In the genomic region with DNA sequence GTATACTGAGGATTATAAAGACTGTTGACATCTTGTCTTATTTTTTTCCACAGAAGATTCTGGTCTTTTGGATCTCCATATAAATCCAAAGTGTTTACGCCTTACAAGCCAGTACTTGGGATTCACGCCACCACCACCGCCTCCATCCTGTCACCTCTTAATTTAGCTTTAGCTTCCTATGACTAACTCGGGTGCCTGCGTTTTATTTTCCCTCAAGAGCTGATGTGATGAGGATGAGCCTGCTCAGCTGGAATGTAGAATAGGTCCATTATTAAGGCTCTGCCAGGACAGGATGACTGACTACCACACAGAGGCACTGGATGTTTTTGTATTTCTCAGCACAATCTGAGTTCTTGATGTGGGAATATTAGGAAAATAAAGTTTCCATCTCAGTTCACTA, we compare ENCODE assay signal across 15 mouse cellular contexts. TPM values are rescaled to one million over a fixed set of nuclear protein-coding genes. Genes with fewer than 3 reads are reported as not detected.
DNase-seq lines count a peak whose midpoint lies in the region; TF ChIP-seq lines count a peak whose summit lies in the region.
"Not testable (repeated sequence)": the region's sequence is repeated elsewhere in the genome, so short reads cannot be mapped to it uniquely, and the experiment has no call there.
"Had no signal": no experiment of that assay in that cellular context is flagged by ENCODE, and none has a peak within 500 bp of the region (broad histone marks: within the 10 kb centered on the region; RNA-seq: fewer than 3 reads in every experiment).

No protein-coding gene starts in this region.

- TF ChIP-seq CTCF in embryonic fibroblast, embryonic 13.5 days (IDR thresholded peaks at IDR 0.05; ENCODE audit: borderline replicate concordance, insufficient read depth, low read length): not testable (repeated sequence)

- H3K4me1 ChIP-seq in embryonic fibroblast, embryonic 13.5 days (ENCODE audit: control insufficient read depth, insufficient read depth, low read length): not testable (repeated sequence)

- DNase-seq in Muller cell, postnatal 12 days (ENCODE audit: inconsistent ontology term): peak; percentile 29
- DNase-seq in frontal cortex, postnatal 14 days (ENCODE audit: low spot score in 2 of 2): peak; percentile 33 to 47
- DNase-seq in left cerebral cortex, adult 11 months (ENCODE audit: low spot score): peak; percentile 70
- peak; percentile 64 to 87 for DNase-seq in left cerebral cortex, adult 9 months (ENCODE audit: low spot score in 2 of 2)
- peak; percentile 68 to 73 for DNase-seq in left cerebral cortex, postnatal 36 days (ENCODE audit: low spot score in 2 of 2)
- DNase-seq in right cerebral cortex, adult 2 months (ENCODE audit: low spot score in 2 of 2): peak; percentile 74 to 79
- peak; percentile 78 to 85 for DNase-seq in right cerebral cortex, postnatal 36 days (ENCODE audit: low spot score in 2 of 2)

- H3K27ac ChIP-seq in embryonic fibroblast, embryonic 13.5 days (ENCODE audit: insufficient read depth, low read length): peak overlapping the region; percentile 40; the same call in 1 of the 2 replicates

- H3K4me3 ChIP-seq in embryonic fibroblast, embryonic 13.5 days (ENCODE audit: insufficient read depth, low read length): not testable (repeated sequence)

- not testable (repeated sequence) for TF ChIP-seq POLR2A in embryonic fibroblast, embryonic 13.5 days (IDR thresholded peaks at IDR 0.05; ENCODE audit: low read depth, low read length)

- intact Hi-C loops in left cerebral cortex, postnatal 36 days (cut with DNase I): loop anchor here (5.0 kb wide), 1 partner anchor 38 kb away; the partner anchor contains the start of gene Cckbr

RNA-seq across cellular contexts. Expression of gene Cavin3, which starts 16.6 kb away (rescaled TPM):
- polyA plus RNA-seq in embryonic fibroblast, embryonic 13.5 days (2011; ENCODE audit: insufficient read length, low read depth, missing spikeins): 89.7 and 95.1 TPM in 2 replicates
- 10 to 100 TPM; 17.6 to 21.0 TPM for total RNA-seq in left cerebral cortex, postnatal 36 days (2021)
- total RNA-seq: CH12.LX had no signal

RNA-seq across cellular contexts. Expression of gene Cckbr, which starts 40.0 kb away (rescaled TPM):
- not detected in 2 replicates for polyA plus RNA-seq in embryonic fibroblast, embryonic 13.5 days (2011; ENCODE audit: insufficient read length, low read depth, missing spikeins)
- total RNA-seq in left cerebral cortex, postnatal 36 days (2021): 10 to 100 TPM; 63.2 to 64.3 TPM
- total RNA-seq: CH12.LX; gastrocnemius, adult 18-20 months; gastrocnemius, postnatal 14 days; heart, adult 8-10 months; heart, postnatal 25 days had no signal
- polyA plus RNA-seq: heart, embryonic 12.5 days; heart, embryonic 16.5 days had no signal

Comparison
In these comparisons a context has a peak if more than half of its experiments do, and no peak if none do; other contexts are left out.
1. DNase-seq: peak in every context shown above with its lines; median percentile 82 in right cerebral cortex, postnatal 36 days; 76 in right cerebral cortex, adult 2 months; 76 in left cerebral cortex, adult 9 months; 70 in left cerebral cortex, postnatal 36 days; 70 in left cerebral cortex, adult 11 months; 40 in frontal cortex, postnatal 14 days; 29 in Muller cell, postnatal 12 days.